Mouse (Mus musculus) midbrain, postnatal 0 days (tissue): ENCODE measurements around the gene Tmod1. TPM values are rescaled to one million over a fixed set of nuclear protein-coding genes. Genes with fewer than 3 reads are reported as not detected.

Experiments used
- ATAC-seq: fragments of 200-750 bp; cut with Nextera tagmentation; 2 replicates; pipeline ENCODE4 v1.8.0; 2017; ENCODE audit warnings: moderate number of reproducible peaks, mild to moderate bottlenecking, moderate TSS enrichment, moderate library complexity; ENCODE audit not compliant: low FRiP score
- DNase-seq: peaks from one replicate; pipeline ENCODE4 v3.0.0-alpha.2; 2015; ENCODE audit warnings: low spot score
- H3K27ac ChIP-seq: fragments of 300-500 bp; sonication (generic); 2 replicates; pipeline ENCODE4 v1.5.1; 2014; ENCODE audit warnings: low read depth, mild to moderate bottlenecking, low read length, mixed read lengths
- H3K27me3 ChIP-seq: fragments of 300-500 bp; sonication (generic); 2 replicates; pipeline ENCODE4 v1.6.1; 2014; ENCODE audit warnings: low read length, control low read depth, mixed read lengths; ENCODE audit not compliant: insufficient read depth
- H3K36me3 ChIP-seq: fragments of 300-500 bp; sonication (generic); 2 replicates; pipeline ENCODE4 v1.6.1; 2014; ENCODE audit warnings: low read length, control low read depth, mixed read lengths; ENCODE audit not compliant: insufficient read depth
- H3K4me1 ChIP-seq: fragments of 300-500 bp; sonication (generic); 2 replicates; pipeline ENCODE4 v1.6.1; 2014; ENCODE audit warnings: mild to moderate bottlenecking, control low read depth, antibody characterized with exemption, low read length, mixed read lengths; ENCODE audit not compliant: insufficient read depth
- H3K4me2 ChIP-seq: fragments of 300-500 bp; sonication (generic); 2 replicates; pipeline ENCODE4 v1.6.1; 2014; ENCODE audit warnings: low read depth, mild to moderate bottlenecking, low read length, mixed read lengths; ENCODE audit not compliant: poor library complexity, severe bottlenecking
- H3K4me3 ChIP-seq: fragments of 300-500 bp; sonication (generic); 2 replicates; pipeline ENCODE4 v1.5.1; 2014; ENCODE audit warnings: low read depth, mild to moderate bottlenecking, low read length, moderate library complexity
- H3K9ac ChIP-seq: fragments of 300-500 bp; sonication (generic); replicated peaks from 2 replicates; pipeline ENCODE4 v1.6.1; 2014; ENCODE audit warnings: mild to moderate bottlenecking, low read length, moderate library complexity, mixed read lengths; ENCODE audit not compliant: poor library complexity, severe bottlenecking
- H3K9me3 ChIP-seq: fragments of 300-500 bp; sonication (generic); 2 replicates; pipeline ENCODE4 v1.6.1; 2016; ENCODE audit warnings: low read length, control low read depth
- CTCF ChIP-seq: IDR thresholded peaks from 2 replicates; pipeline ENCODE4 v1.5.1; 2016; ENCODE audit warnings: antibody characterized with exemption, mild to moderate bottlenecking
- WGBS: fragments of 180-500 bp; shearing (Covaris S2); extraction: QIAGEN DNeasy Blood & Tissue Kit; methylation state at CpG from one replicate; pipeline ENCODE4 v1.1.7; 2014; 5-methylcytosine and 5-hydroxymethylcytosine counted together
- polyA plus RNA-seq: library from polyadenylated mRNA; unstranded; fragments of >200 nt; fragmentation: Nextera tagmentation; extraction: Ambion mirVana; gene quantifications from 2 replicates; pipeline ENCODE4 v1.2.1, GENCODE M21; 2015
- total RNA-seq: library from RNA; depleted of rRNA; stranded (reverse); fragments of >200 nt; gene quantifications from 2 replicates; pipeline ENCODE4 v1.2.3, GENCODE M21; 2014

The Tmod1 gene
- total and polyA plus RNA-seq, 2 experiments from 2014 or later: 0.55 to 0.75 TPM

- H3K27ac ChIP-seq: no peak overlapping the region
- no peaks in the 10 kb centered on the region for H3K9me3 ChIP-seq
- peaks cover 32% of the 10 kb centered on the region; the same call in 1 of the 2 replicates for H3K27me3 ChIP-seq
- peaks cover 8% of the 10 kb centered on the region; the same call in 1 of the 2 replicates for H3K4me1 ChIP-seq
- WGBS: 41% methylated on average over 5 of the region's 5 CpGs
- no peak for DNase-seq
- no peak for ATAC-seq
- no peak overlapping the region for H3K4me3 ChIP-seq
- H3K9ac ChIP-seq: no peak overlapping the region
- TF ChIP-seq CTCF: no peak
- no peak overlapping the region for H3K4me2 ChIP-seq
- no peaks in the 10 kb centered on the region for H3K36me3 ChIP-seq
Measured at GRCm38 (mm10) chr4:46042505-46042850, 3.7 kb downstream of the Tmod1 start.

DNA sequence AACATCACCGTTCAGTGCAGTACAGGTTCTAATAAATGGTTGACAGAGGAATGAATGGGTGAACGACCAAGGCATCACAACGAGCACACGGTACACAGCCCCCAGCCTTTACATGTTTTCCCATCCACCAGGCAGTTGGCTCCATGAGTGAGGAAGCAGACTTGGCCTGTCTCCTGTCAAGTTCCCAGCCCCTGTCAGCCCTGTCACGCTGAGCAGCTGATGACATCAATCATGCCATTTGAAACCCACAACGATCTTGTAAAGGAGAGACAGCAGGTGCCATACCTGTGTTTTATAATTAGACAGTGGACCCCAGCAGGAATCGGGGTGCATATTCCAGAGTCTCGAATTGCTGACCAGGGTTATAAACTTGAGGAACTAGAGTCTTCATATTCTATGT is 4.6 kb downstream of the Tmod1 start:
- peaks cover 24% of the 10 kb centered on the region; the same call in 1 of the 2 replicates for H3K27me3 ChIP-seq
- 84% methylated on average over 8 of the region's 8 CpGs for WGBS
- no peak overlapping the region for H3K4me2 ChIP-seq
- peaks cover 8% of the 10 kb centered on the region; the same call in 1 of the 2 replicates for H3K4me1 ChIP-seq
- H3K36me3 ChIP-seq: no peaks in the 10 kb centered on the region
- DNase-seq (no peak), ATAC-seq (no peak)
- no peaks in the 10 kb centered on the region for H3K9me3 ChIP-seq
- TF ChIP-seq CTCF: no peak
- no peak overlapping the region for H3K9ac ChIP-seq
- no peak overlapping the region for H3K4me3 ChIP-seq
- no peak overlapping the region for H3K27ac ChIP-seq

DNA sequence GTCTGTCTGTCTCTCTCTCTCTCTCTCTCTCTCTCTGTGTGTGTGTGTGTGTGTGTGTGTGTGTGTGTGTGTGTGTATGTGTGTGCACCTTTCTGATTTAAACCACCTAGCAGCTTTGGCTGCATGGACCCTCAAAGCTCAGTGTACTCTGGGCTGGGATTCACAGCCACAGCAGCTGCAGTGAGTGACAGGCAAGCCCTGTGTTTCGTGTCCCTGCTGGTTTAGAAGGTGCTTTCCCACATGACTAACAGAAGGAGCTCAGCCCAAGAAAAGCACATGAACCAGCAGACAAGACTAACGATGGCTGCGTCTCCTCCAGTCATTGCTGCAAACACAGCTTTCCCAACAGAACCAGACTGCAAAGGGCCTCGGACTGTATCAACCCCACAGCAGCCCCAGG is 9.2 kb downstream of the Tmod1 start:
- no peaks in the 10 kb centered on the region for H3K27me3 ChIP-seq
- no peaks in the 10 kb centered on the region for H3K4me1 ChIP-seq
- H3K9ac ChIP-seq: no peak overlapping the region
- H3K4me3 ChIP-seq: no peak overlapping the region
- H3K4me2 ChIP-seq: no peak overlapping the region
- H3K36me3 ChIP-seq: no peaks in the 10 kb centered on the region
- 73% methylated on average over 4 of the region's 4 CpGs for WGBS
- ATAC-seq (no peak), DNase-seq (no peak)
- H3K27ac ChIP-seq: no peak overlapping the region
- no peak for TF ChIP-seq CTCF
- H3K9me3 ChIP-seq: no peaks in the 10 kb centered on the region

DNA sequence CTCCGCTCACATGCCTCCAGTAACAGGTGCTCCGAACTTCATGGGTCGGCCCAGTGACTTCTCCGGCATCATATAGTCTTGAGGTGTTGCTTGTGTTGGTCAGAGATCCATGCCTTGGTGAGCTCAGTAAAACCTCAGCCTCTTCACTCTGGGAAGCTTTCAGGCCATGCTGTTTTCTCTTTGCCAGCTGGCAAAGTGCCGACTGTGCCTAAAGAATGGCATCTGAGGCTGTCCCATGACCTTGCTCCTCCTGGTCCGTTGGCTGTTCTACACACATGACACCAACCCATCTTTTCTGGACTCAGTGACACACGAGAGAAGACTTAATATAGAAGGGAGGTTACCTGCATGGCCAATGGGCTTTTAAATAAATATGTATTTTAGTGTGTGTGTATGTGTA is 9.7 kb downstream of the Tmod1 start:
- no peak overlapping the region for H3K4me3 ChIP-seq
- DNase-seq (no peak), ATAC-seq (no peak)
- H3K4me2 ChIP-seq: no peak overlapping the region
- H3K9ac ChIP-seq: no peak overlapping the region
- H3K36me3 ChIP-seq: no peaks in the 10 kb centered on the region
- TF ChIP-seq CTCF: no peak
- H3K27ac ChIP-seq: no peak overlapping the region
- H3K27me3 ChIP-seq: no peaks in the 10 kb centered on the region
- H3K9me3 ChIP-seq: no peaks in the 10 kb centered on the region
- 91% methylated on average over 7 of the region's 7 CpGs for WGBS
- no peaks in the 10 kb centered on the region for H3K4me1 ChIP-seq

GRCm38 (mm10) chr4:46053323-46054107 is 14.8 kb downstream of the Tmod1 start:
- Histone ChIP-seq H3K9me3 (peaks cover 9% of the 10 kb centered on the region; the same call in 1 of the 2 replicates), H3K4me1 (no peaks in the 10 kb centered on the region), H3K4me2 (no peak overlapping the region), H3K27me3 (no peaks in the 10 kb centered on the region), H3K27ac (no peak overlapping the region), H3K9ac (no peak overlapping the region), H3K36me3 (no peaks in the 10 kb centered on the region), H3K4me3 (no peak overlapping the region)
- TF ChIP-seq CTCF: no peak
- no peak for DNase-seq
- 81% methylated on average over 9 of the region's 9 CpGs for WGBS
- ATAC-seq: no peak

GRCm38 (mm10) chr4:46056163-46056562 is 17.4 kb downstream of the Tmod1 start:
- Histone ChIP-seq H3K4me1 (no peaks in the 10 kb centered on the region), H3K27ac (no peak overlapping the region), H3K4me2 (no peak overlapping the region), H3K9ac (no peak overlapping the region), H3K4me3 (no peak overlapping the region), H3K27me3 (no peaks in the 10 kb centered on the region), H3K36me3 (no peaks in the 10 kb centered on the region), H3K9me3 (peaks cover 9% of the 10 kb centered on the region; the same call in 1 of the 2 replicates)
- DNase-seq: no peak
- 70% methylated on average over 5 of the region's 5 CpGs for WGBS
- ATAC-seq: no peak
- TF ChIP-seq CTCF: no peak
